Mouse (Mus musculus): ENCODE results near the gene Tmem265. TPM values are rescaled to one million over a fixed set of nuclear protein-coding genes. Genes with fewer than 3 reads are reported as not detected.

Gene Tmem265
- total and polyA plus RNA-seq, 3 experiments: 0.87 to 2.5 TPM; not detected in 1

GRCm38 (mm10) chr7:127616336-127616735 lies 55.1 kb downstream of the Tmem265 start:
- Histone ChIP-seq H3K36me3 (replicated peaks) (peaks cover 18% of the 10 kb centered on the region), H3K9me3 (replicated peaks) (peaks cover 8% of the 10 kb centered on the region), H3K27me3 (ENCODE audit: insufficient read depth, low read length) (peaks cover 9% of the 10 kb centered on the region; the same call in 1 of the 2 replicates), H3K4me1 (ENCODE audit: insufficient read depth, low read depth, low read length) (peaks cover 17% of the 10 kb centered on the region), H3K4me3 (ENCODE audit: low read depth, low read length) (no peak overlapping the region)
- no peak for DNase-seq (ENCODE audit: low spot score)
- no peak for ATAC-seq (ENCODE audit: extremely low read depth, insufficient number of reproducible peaks, low FRiP score, poor library complexity, severe bottlenecking)
- TF ChIP-seq CTCF (IDR thresholded peaks at IDR 0.05; ENCODE audit: low read depth, low read length) (no peak), POLR2AphosphoS5 (IDR thresholded peaks at IDR 0.05; ENCODE audit: insufficient replicate concordance, low read depth, low read length) (no peak), GATA2 (IDR thresholded peaks at IDR 0.05; ENCODE audit: borderline replicate concordance, low read depth, low read length) (no peak), TAL1 (conservative IDR thresholded peaks at IDR 0.05; ENCODE audit: low read depth, low read length) (no peak), GATA1 (IDR thresholded peaks at IDR 0.05; ENCODE audit: borderline replicate concordance, low read length) (no peak)

Other genes starting within 250 kb of the Tmem265 start
Only the 20 nearest of the 23 such genes appear.
- 7.8 and 9.3 TPM in 2 replicates for gene Zfp747, start 185.3 kb upstream of the Tmem265 start, total RNA-seq (2014; fragmentation: Nextera tagmentation)
- gene Zfp747, start 185.3 kb upstream of the Tmem265 start, total RNA-seq (2017): 12.9 and 14.2 TPM in 2 replicates
- gene Zfp747, start 185.3 kb upstream of the Tmem265 start, polyA plus RNA-seq (2012): 5.5 and 6.2 TPM in 2 replicates
- 4.5 and 5.0 TPM in 2 replicates for gene 9130019O22Rik, start 174.2 kb upstream of the Tmem265 start, total RNA-seq (2014; fragmentation: Nextera tagmentation)
- 10.2 and 11.2 TPM in 2 replicates for gene 9130019O22Rik, start 174.2 kb upstream of the Tmem265 start, total RNA-seq (2017)
- 1.2 TPM in 2 replicates for gene 9130019O22Rik, start 174.2 kb upstream of the Tmem265 start, polyA plus RNA-seq (2012)
- 2.2 and 4.2 TPM in 2 replicates for gene E430018J23Rik, start 167.8 kb upstream of the Tmem265 start, total RNA-seq (2014; fragmentation: Nextera tagmentation)
- gene E430018J23Rik, start 167.8 kb upstream of the Tmem265 start, total RNA-seq (2017): 7.2 and 7.7 TPM in 2 replicates
- 6.6 and 7.3 TPM in 2 replicates for gene E430018J23Rik, start 167.8 kb upstream of the Tmem265 start, polyA plus RNA-seq (2012)
- 2.7 and 4.4 TPM in 2 replicates for gene Zfp764, start 154.6 kb upstream of the Tmem265 start, total RNA-seq (2014; fragmentation: Nextera tagmentation)
- gene Zfp764, start 154.6 kb upstream of the Tmem265 start, total RNA-seq (2017): 4.9 and 5.6 TPM in 2 replicates
- gene Zfp764, start 154.6 kb upstream of the Tmem265 start, polyA plus RNA-seq (2012): 0.55 and 0.57 TPM in 2 replicates
- 24.0 and 26.6 TPM in 2 replicates for gene Zfp688, start 139.3 kb upstream of the Tmem265 start, total RNA-seq (2014; fragmentation: Nextera tagmentation)
- gene Zfp688, start 139.3 kb upstream of the Tmem265 start, total RNA-seq (2017): 11.4 and 15.9 TPM in 2 replicates
- gene Zfp688, start 139.3 kb upstream of the Tmem265 start, polyA plus RNA-seq (2012): 15.7 and 18.2 TPM in 2 replicates
- 6.1 and 7.1 TPM in 2 replicates for gene Zfp689, start 112.2 kb upstream of the Tmem265 start, total RNA-seq (2014; fragmentation: Nextera tagmentation)
- 2.0 and 2.4 TPM in 2 replicates for gene Zfp689, start 112.2 kb upstream of the Tmem265 start, total RNA-seq (2017)
- 12.7 and 16.7 TPM in 2 replicates for gene Zfp689, start 112.2 kb upstream of the Tmem265 start, polyA plus RNA-seq (2012)
- gene Prr14, start 101.8 kb upstream of the Tmem265 start, total RNA-seq (2014; fragmentation: Nextera tagmentation): 115 and 137 TPM in 2 replicates
- gene Prr14, start 101.8 kb upstream of the Tmem265 start, total RNA-seq (2017): 19.3 and 27.6 TPM in 2 replicates
- gene Prr14, start 101.8 kb upstream of the Tmem265 start, polyA plus RNA-seq (2012): 54.2 and 63.5 TPM in 2 replicates
- gene Fbrs, start 82.2 kb upstream of the Tmem265 start, total RNA-seq (2014; fragmentation: Nextera tagmentation): 289 and 345 TPM in 2 replicates
- 13.5 and 16.3 TPM in 2 replicates for gene Fbrs, start 82.2 kb upstream of the Tmem265 start, total RNA-seq (2017)
- 457 and 458 TPM in 2 replicates for gene Fbrs, start 82.2 kb upstream of the Tmem265 start, polyA plus RNA-seq (2012)
- 79.0 and 107 TPM in 2 replicates for gene Srcap, start 49.4 kb upstream of the Tmem265 start, total RNA-seq (2014; fragmentation: Nextera tagmentation)
- gene Srcap, start 49.4 kb upstream of the Tmem265 start, total RNA-seq (2017): 14.4 and 14.8 TPM in 2 replicates
- gene Srcap, start 49.4 kb upstream of the Tmem265 start, polyA plus RNA-seq (2012): 35.7 and 48.5 TPM in 2 replicates
- gene Gm42715, start 41.8 kb upstream of the Tmem265 start, total RNA-seq (2014; fragmentation: Nextera tagmentation): 70.0 and 72.9 TPM in 2 replicates
- 4.5 and 5.0 TPM in 2 replicates for gene Gm42715, start 41.8 kb upstream of the Tmem265 start, total RNA-seq (2017)
- gene Gm42715, start 41.8 kb upstream of the Tmem265 start, polyA plus RNA-seq (2012): 23.1 and 24.8 TPM in 2 replicates
- 68.9 and 87.3 TPM in 2 replicates for gene Phkg2, start 11.9 kb downstream of the Tmem265 start, total RNA-seq (2014; fragmentation: Nextera tagmentation)
- 42.3 and 47.8 TPM in 2 replicates for gene Phkg2, start 11.9 kb downstream of the Tmem265 start, total RNA-seq (2017)
- gene Phkg2, start 11.9 kb downstream of the Tmem265 start, polyA plus RNA-seq (2012): 37.5 and 50.8 TPM in 2 replicates
- gene Ccdc189, start 27.2 kb downstream of the Tmem265 start, total RNA-seq (2014; fragmentation: Nextera tagmentation): 3.2 and 9.3 TPM in 2 replicates
- 4.0 and 5.6 TPM in 2 replicates for gene Ccdc189, start 27.2 kb downstream of the Tmem265 start, total RNA-seq (2017)
- gene Ccdc189, start 27.2 kb downstream of the Tmem265 start, polyA plus RNA-seq (2012): 2.5 and 3.9 TPM in 2 replicates
- 38.2 and 52.2 TPM in 2 replicates for gene Rnf40, start 27.4 kb downstream of the Tmem265 start, total RNA-seq (2014; fragmentation: Nextera tagmentation)
- gene Rnf40, start 27.4 kb downstream of the Tmem265 start, total RNA-seq (2017): 48.7 and 50.3 TPM in 2 replicates
- 47.9 and 55.8 TPM in 2 replicates for gene Rnf40, start 27.4 kb downstream of the Tmem265 start, polyA plus RNA-seq (2012)
- 11.3 and 11.8 TPM in 2 replicates for gene Zfp629, start 54.4 kb downstream of the Tmem265 start, total RNA-seq (2014; fragmentation: Nextera tagmentation)
- gene Zfp629, start 54.4 kb downstream of the Tmem265 start, total RNA-seq (2017): 8.7 and 9.0 TPM in 2 replicates
- 23.2 and 24.3 TPM in 2 replicates for gene Zfp629, start 54.4 kb downstream of the Tmem265 start, polyA plus RNA-seq (2012)
- gene Bcl7c, start 147.5 kb downstream of the Tmem265 start, total RNA-seq (2014; fragmentation: Nextera tagmentation): 18.1 and 38.7 TPM in 2 replicates
- gene Bcl7c, start 147.5 kb downstream of the Tmem265 start, total RNA-seq (2017): 28.2 and 36.8 TPM in 2 replicates
- 330 and 397 TPM in 2 replicates for gene Bcl7c, start 147.5 kb downstream of the Tmem265 start, polyA plus RNA-seq (2012)
- gene Ctf1, start 151.3 kb downstream of the Tmem265 start, total RNA-seq (2014; fragmentation: Nextera tagmentation): 5.3 and 9.6 TPM in 2 replicates
- gene Ctf1, start 151.3 kb downstream of the Tmem265 start, total RNA-seq (2017): 0.41 and 2.3 TPM in 2 replicates
- 1.7 and 2.2 TPM in 2 replicates for gene Ctf1, start 151.3 kb downstream of the Tmem265 start, polyA plus RNA-seq (2012)
- not detected in 2 replicates for gene Ctf2, start 170.8 kb downstream of the Tmem265 start, total RNA-seq (2014; fragmentation: Nextera tagmentation)
- 0.16 TPM in 1 of 2 replicates, not detected in the other for gene Ctf2, start 170.8 kb downstream of the Tmem265 start, total RNA-seq (2017)
- gene Ctf2, start 170.8 kb downstream of the Tmem265 start, polyA plus RNA-seq (2012): not detected in 2 replicates
- gene Fbxl19, start 183.2 kb downstream of the Tmem265 start, total RNA-seq (2014; fragmentation: Nextera tagmentation): 6.4 and 6.9 TPM in 2 replicates
- gene Fbxl19, start 183.2 kb downstream of the Tmem265 start, total RNA-seq (2017): 15.1 and 18.8 TPM in 2 replicates
- gene Fbxl19, start 183.2 kb downstream of the Tmem265 start, polyA plus RNA-seq (2012): 54.4 and 58.5 TPM in 2 replicates
- 27.4 and 27.7 TPM in 2 replicates for gene Orai3, start 208.4 kb downstream of the Tmem265 start, total RNA-seq (2014; fragmentation: Nextera tagmentation)
- 47.1 and 53.8 TPM in 2 replicates for gene Orai3, start 208.4 kb downstream of the Tmem265 start, total RNA-seq (2017)
- gene Orai3, start 208.4 kb downstream of the Tmem265 start, polyA plus RNA-seq (2012): 30.2 and 43.1 TPM in 2 replicates
- gene Setd1a, start 215.3 kb downstream of the Tmem265 start, total RNA-seq (2014; fragmentation: Nextera tagmentation): 104 and 115 TPM in 2 replicates
- 9.1 and 10.0 TPM in 2 replicates for gene Setd1a, start 215.3 kb downstream of the Tmem265 start, total RNA-seq (2017)
- 103 and 118 TPM in 2 replicates for gene Setd1a, start 215.3 kb downstream of the Tmem265 start, polyA plus RNA-seq (2012)

All from G1E (cell line).